Mouse (Mus musculus): Measurements from ENCODE around the gene Armcx2.

DNA sequence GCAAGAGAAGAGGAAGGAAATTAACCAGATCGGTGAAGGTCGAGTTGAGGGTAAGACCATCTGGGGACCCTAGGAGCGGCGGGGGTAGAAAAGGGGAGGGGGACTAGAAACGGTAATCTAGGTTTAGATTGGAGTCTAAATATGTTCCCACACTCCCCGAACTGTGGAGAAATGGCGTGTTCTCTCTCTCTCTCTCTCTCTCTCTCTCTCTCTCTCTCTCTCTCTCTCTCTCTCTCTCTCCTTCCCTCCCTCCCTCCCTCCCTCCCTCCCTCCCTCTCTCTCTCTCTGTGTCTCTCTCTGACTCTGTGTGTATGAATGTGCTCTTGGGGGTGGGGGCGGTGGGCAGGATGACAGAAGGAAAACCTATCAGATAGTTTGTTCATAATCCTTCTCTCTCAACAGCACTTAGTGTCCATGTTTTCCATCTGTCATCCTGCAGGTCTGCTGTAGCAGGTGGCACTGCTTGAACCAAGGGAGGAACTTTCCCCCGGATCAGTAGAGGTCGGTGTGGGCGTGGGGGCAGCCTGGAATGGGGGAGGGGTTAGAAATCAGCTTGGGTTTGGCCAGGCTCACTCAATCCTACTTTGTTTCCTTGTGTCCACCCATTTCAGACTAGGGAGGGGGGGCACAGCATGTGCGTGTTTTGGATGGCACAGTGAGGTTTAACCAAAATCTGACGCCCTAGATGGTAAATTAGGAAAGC lies 51.6 kb downstream of the Armcx2 start:
- TF ChIP-seq POLR2A (IDR thresholded peaks at IDR 0.05; ENCODE audit: borderline replicate concordance, extremely low read depth, insufficient read depth, insufficient read length, poor library complexity, severe bottlenecking): no peak
- no peak for TF ChIP-seq CTCF (IDR thresholded peaks at IDR 0.05; ENCODE audit: borderline replicate concordance, extremely low read depth, insufficient read depth, insufficient read length)

Data from brain, embryonic 14.5 days (tissue).